16 mouse cellular contexts compared by ENCODE assay signal in the genomic region with DNA sequence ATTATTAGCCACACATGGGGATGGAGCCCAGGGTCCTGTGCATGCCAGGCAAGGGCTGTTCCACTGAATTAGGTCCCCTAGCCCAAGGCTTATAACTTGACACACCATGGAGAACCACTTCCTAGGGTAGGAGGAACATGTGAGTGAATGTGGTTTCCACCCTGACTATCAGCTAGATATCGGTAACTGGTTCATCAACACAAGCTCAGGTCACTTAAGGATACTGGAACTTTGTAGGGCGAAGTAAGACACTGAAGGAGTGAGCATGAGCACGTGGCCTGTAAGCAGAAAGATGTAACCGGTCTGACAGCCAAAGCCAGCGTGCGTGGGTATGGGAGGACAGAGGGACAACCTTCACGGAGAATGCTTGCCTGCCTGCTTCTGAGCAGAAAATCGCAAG. TPM values are rescaled to one million over a fixed set of nuclear protein-coding genes. Genes with fewer than 3 reads are reported as not detected.
A peak's percentile ranks its signal among the peaks of the same experiment; 100 is the strongest.
DNase-seq lines count a peak whose midpoint lies in the region; ATAC-seq lines count a peak whose summit lies in the region.
"Had no signal": no experiment of that assay in that cellular context is flagged by ENCODE, and none has a peak within 500 bp of the region (broad histone marks: within the 10 kb centered on the region; RNA-seq: fewer than 3 reads in every experiment).

No protein-coding gene starts in this region.

- 67% methylated on average over 8 of the region's 8 CpGs for WGBS in intestine, embryonic 14.5 days
- 71% methylated on average over 8 of the region's 8 CpGs for WGBS in intestine, embryonic 16.5 days

- no peaks in the 10 kb centered on the region for H3K9me3 ChIP-seq in intestine, embryonic 14.5 days (ENCODE audit: control insufficient read depth, low read length)
- H3K9me3 ChIP-seq in intestine, embryonic 16.5 days (ENCODE audit: control insufficient read depth, low read length): no peaks in the 10 kb centered on the region
- H3K9me3 ChIP-seq: forebrain, embryonic 10.5 days; heart, embryonic 10.5 days had no signal

- no peaks in the 10 kb centered on the region for H3K27me3 ChIP-seq in intestine, embryonic 14.5 days (replicated peaks; ENCODE audit: control insufficient read depth, insufficient read depth, low read length)
- H3K27me3 ChIP-seq in intestine, embryonic 16.5 days (replicated peaks; ENCODE audit: control insufficient read depth, insufficient read depth, low read length): no peaks in the 10 kb centered on the region

- no peak overlapping the region for H3K27ac ChIP-seq in intestine, embryonic 14.5 days (ENCODE audit: low read depth)
- no peak overlapping the region for H3K27ac ChIP-seq in intestine, embryonic 16.5 days (ENCODE audit: low read length)
- H3K27ac ChIP-seq: forebrain, embryonic 10.5 days; heart, embryonic 10.5 days; macrophage had no signal

- no peak overlapping the region for H3K4me2 ChIP-seq in intestine, embryonic 14.5 days (ENCODE audit: low read length)
- H3K4me2 ChIP-seq in intestine, embryonic 16.5 days (ENCODE audit: low read depth, low read length): no peak overlapping the region

- H3K4me3 ChIP-seq in intestine, embryonic 14.5 days (ENCODE audit: low read depth, low read length): no peak overlapping the region
- H3K4me3 ChIP-seq in intestine, embryonic 16.5 days (ENCODE audit: low read length): no peak overlapping the region
- H3K4me3 ChIP-seq: forebrain, embryonic 10.5 days; heart, embryonic 10.5 days had no signal

- H3K4me1 ChIP-seq in intestine, embryonic 14.5 days (replicated peaks; ENCODE audit: control insufficient read depth, insufficient read depth, low read length): peaks cover 26% of the 10 kb centered on the region
- peaks cover 17% of the 10 kb centered on the region for H3K4me1 ChIP-seq in intestine, embryonic 16.5 days (ENCODE audit: control insufficient read depth, insufficient read depth, low read length)

- DNase-seq in intestine, embryonic 14.5 days (ENCODE audit: low spot score): no peak
- peak; percentile 69 for DNase-seq in 416B (ENCODE audit: low read depth)
- DNase-seq in brain, adult 2 months (ENCODE audit: low read depth, low spot score): peak; percentile 46
- DNase-seq in spleen, adult 12 weeks (ENCODE audit: low spot score): no peak
- DNase-seq in cerebellum, adult 9-10 months: no peak
- DNase-seq in layer of hippocampus, adult 11-12 months (ENCODE audit: low spot score): no peak
- DNase-seq: adrenal gland, postnatal 14 days; cerebellum, postnatal 10 days; gastrocnemius, postnatal 25 days; kidney, adult 9 months; right cerebral cortex, postnatal 25 days had no signal

- H3K9ac ChIP-seq in intestine, embryonic 14.5 days (ENCODE audit: low read length): no peak overlapping the region
- no peak overlapping the region for H3K9ac ChIP-seq in intestine, embryonic 16.5 days (ENCODE audit: low read depth, low read length)

- peak; percentile 29; the same call in 1 of the 2 replicates for ATAC-seq in intestine, embryonic 14.5 days (replicated peaks; ENCODE audit: low FRiP score, low TSS enrichment, low read depth)
- no peak for ATAC-seq in intestine, embryonic 16.5 days
- peak; percentile 43; the same call in 1 of the 2 replicates for ATAC-seq in megakaryocyte, adult 5-6 weeks (ENCODE audit: poor library complexity, severe bottlenecking)

- no peaks in the 10 kb centered on the region for H3K36me3 ChIP-seq in intestine, embryonic 14.5 days (ENCODE audit: control insufficient read depth, insufficient read depth, low read length)
- 0 out of 2 replicates have a peak, but pooled peaks cover 2% of the 10 kb centered on the region for H3K36me3 ChIP-seq in intestine, embryonic 16.5 days (ENCODE audit: control insufficient read depth, insufficient read depth, low read length)
- H3K36me3 ChIP-seq: heart, embryonic 10.5 days had no signal

RNA-seq across cellular contexts. Expression of gene Igf1r, which starts 42.6 kb away (rescaled TPM):
- polyA plus RNA-seq in intestine, embryonic 14.5 days (2014; fragmentation: Nextera tagmentation; extraction: Ambion mirVana): 18.4 and 18.5 TPM in 2 replicates
- 9.5 and 10.7 TPM in 2 replicates for polyA plus RNA-seq in intestine, embryonic 16.5 days (2015; fragmentation: Nextera tagmentation; extraction: Ambion mirVana)
- total RNA-seq in megakaryocyte, adult 5-6 weeks (2015): 18.2 and 18.8 TPM in 2 replicates
- 12.9 and 17.9 TPM in 2 replicates for total RNA-seq in megakaryocyte, adult 5-6 weeks (2017)

Comparison
In these comparisons a context has a peak if more than half of its experiments do, and no peak if none do; other contexts are left out.
1. DNase-seq: peak in 416B (single experiment) and brain, adult 2 months (single experiment); none in intestine, embryonic 14.5 days (single experiment), spleen, adult 12 weeks (single experiment), cerebellum, adult 9-10 months (single experiment) and layer of hippocampus, adult 11-12 months (single experiment).